Mouse (Mus musculus): ENCODE data around the gene Ccr5. TPM values are rescaled to one million over a fixed set of nuclear protein-coding genes. Genes with fewer than 3 reads are reported as not detected.
"Not testable (repeated sequence)": the region's sequence is repeated elsewhere in the genome, so short reads cannot be mapped to it uniquely, and the experiment has no call there.

Gene Ccr5
- 1.0 TPM in 2 replicates for polyA plus RNA-seq (2015; fragmentation: Nextera tagmentation; extraction: Ambion mirVana)

DNA sequence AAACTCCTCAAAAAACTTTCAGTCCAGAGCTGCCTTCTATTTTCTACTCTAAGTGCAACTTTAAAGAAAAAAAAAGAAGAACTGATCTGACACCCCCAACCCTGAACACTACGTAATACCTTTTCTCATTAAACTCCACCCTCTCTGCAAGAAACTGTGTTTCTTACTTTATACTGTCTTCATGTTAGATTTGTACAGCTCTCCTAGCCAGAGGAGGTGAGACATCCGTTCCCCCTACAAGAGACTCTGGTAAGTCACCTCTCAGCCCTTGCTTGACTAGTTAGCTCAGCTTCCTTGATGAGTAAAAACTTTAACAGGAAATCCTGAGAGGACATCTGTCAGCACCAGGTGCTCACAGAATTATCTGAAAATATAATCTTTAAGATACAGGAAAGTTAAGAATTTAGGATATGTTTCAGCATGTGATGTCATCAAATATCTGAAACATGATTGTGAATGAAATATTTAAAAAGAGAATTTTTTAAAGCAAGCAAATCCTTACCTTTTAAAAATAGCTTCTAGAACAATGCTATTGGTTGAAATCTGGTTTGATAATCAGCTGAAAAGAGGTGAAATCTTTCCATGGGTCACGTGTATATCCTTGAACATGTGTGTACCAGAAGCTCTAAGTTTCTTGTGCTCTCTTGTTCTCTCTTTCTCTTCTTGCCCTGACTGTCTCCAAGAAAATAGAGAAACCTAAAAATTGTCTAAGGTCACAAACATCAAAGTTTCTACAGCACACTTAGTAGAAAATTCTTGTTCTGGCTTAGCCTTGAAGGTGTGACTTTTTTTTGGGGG lies at the start of gene Ccr5:
Gene Ccr5 (plus strand): TSS at position 157 of the 798 bp plus-strand sequence.
- H3K9ac ChIP-seq (ENCODE audit: low read depth, low read length), result no peak within 1 kb of the TSS
- WGBS, result 69% methylated on average over 3 of the region's 3 CpGs
- no peak within 1 kb of the TSS for H3K27ac ChIP-seq
- no peak within 1 kb of the TSS for H3K4me2 ChIP-seq (ENCODE audit: low read length)
- H3K9me3 ChIP-seq (replicated peaks; ENCODE audit: low read length), result no peaks in the 10 kb centered on the region
- DNase-seq (ENCODE audit: low spot score), result no peak
- no peaks in the 10 kb centered on the region for H3K36me3 ChIP-seq (ENCODE audit: insufficient read depth, low read length)
- no peaks in the 10 kb centered on the region for H3K27me3 ChIP-seq (ENCODE audit: insufficient read depth, low read length)
- no peaks in the 10 kb centered on the region for H3K4me1 ChIP-seq (replicated peaks; ENCODE audit: insufficient read depth, low read length)
- ATAC-seq (replicated peaks; ENCODE audit: low FRiP score, low read depth), result no peak
- H3K4me3 ChIP-seq (replicated peaks; ENCODE audit: low read depth, low read length), result no peak within 1 kb of the TSS
- no peak for TF ChIP-seq CTCF (IDR thresholded peaks at IDR 0.05; ENCODE audit: low read depth)

DNA sequence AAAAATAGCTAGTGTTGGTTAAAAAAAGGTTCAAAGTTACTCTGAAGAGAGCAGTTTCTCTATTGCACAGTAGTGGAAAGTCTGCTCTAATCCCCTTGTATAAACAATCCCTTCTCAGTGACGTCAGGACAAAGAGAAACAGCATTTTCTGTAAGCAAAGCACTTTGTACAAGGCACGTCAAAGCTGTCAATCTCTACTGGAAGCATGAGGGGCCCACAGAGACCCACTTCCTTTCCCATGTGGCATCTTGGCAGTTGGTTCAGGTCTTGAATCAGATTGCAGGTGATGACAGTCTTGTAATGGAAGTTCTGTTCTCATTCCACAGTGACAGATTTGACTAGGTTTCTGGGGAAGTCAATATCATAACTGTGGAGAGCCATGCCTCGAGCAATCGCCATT lies 41.5 kb upstream of the Ccr5 start:
- H3K4me1 ChIP-seq (replicated peaks; ENCODE audit: insufficient read depth, low read length), result no peaks in the 10 kb centered on the region
- no peaks in the 10 kb centered on the region for H3K9me3 ChIP-seq (replicated peaks; ENCODE audit: low read length)
- no peak overlapping the region for H3K4me3 ChIP-seq (replicated peaks; ENCODE audit: low read depth, low read length)
- TF ChIP-seq CTCF (IDR thresholded peaks at IDR 0.05; ENCODE audit: low read depth), result no peak
- no peak overlapping the region for H3K4me2 ChIP-seq (ENCODE audit: low read length)
- no peak overlapping the region for H3K9ac ChIP-seq (ENCODE audit: low read depth, low read length)
- no peak for ATAC-seq (replicated peaks; ENCODE audit: low FRiP score, low read depth)
- no peak overlapping the region for H3K27ac ChIP-seq
- no peak for DNase-seq (ENCODE audit: low spot score)
- H3K27me3 ChIP-seq (ENCODE audit: insufficient read depth, low read length), result no peaks in the 10 kb centered on the region
- no peaks in the 10 kb centered on the region for H3K36me3 ChIP-seq (ENCODE audit: insufficient read depth, low read length)
- WGBS, result 67% methylated on average over 4 of the region's 4 CpGs

DNA sequence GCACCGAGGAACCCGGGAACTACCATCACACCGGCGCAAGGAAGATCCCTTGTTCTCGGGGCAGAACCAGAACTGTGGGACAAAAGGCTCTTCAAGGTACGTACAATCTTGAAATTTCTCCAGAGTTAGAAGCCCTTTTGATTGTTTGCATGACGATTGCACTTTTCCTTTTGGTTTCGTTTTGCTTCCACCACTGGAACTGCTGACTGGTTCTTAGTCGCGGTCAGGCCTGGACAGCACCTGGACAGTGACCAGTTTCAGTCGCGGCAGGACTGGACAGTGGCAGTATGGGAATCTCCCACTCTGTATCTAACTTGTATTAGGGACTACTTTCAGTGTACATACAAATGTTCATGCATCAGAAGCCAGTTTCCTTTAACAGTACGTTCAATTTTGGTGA lies 40.9 kb upstream of the Ccr5 start:
- not testable (repeated sequence) for H3K4me1 ChIP-seq (replicated peaks; ENCODE audit: insufficient read depth, low read length); H3K27ac ChIP-seq; H3K36me3 ChIP-seq (ENCODE audit: insufficient read depth, low read length); DNase-seq (ENCODE audit: low spot score); H3K27me3 ChIP-seq (ENCODE audit: insufficient read depth, low read length); H3K9ac ChIP-seq (ENCODE audit: low read depth, low read length); H3K4me3 ChIP-seq (replicated peaks; ENCODE audit: low read depth, low read length); ATAC-seq (replicated peaks; ENCODE audit: low FRiP score, low read depth); H3K4me2 ChIP-seq (ENCODE audit: low read length); H3K9me3 ChIP-seq (replicated peaks; ENCODE audit: low read length)
- 91% methylated on average over 12 of the region's 13 CpGs for WGBS

DNA sequence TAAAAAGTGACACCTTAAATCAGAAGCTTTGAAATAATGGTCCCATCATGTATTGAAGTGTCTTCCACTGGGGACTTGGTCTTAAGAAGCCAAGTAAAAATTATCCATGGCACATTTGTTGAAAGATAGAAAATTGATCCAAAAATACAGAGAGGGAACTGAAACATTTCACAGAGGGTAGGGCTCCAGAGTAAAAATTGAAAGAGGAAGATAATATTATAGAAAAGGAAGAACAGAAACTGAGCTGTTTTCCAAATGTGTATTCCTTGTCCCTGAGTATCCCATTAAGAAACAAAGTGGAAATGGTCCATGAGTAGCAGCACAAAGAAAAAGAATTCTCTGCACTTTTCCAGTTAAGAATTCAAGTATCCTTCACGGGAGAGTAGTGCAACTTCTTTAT lies 30.9 kb upstream of the Ccr5 start:
- Histone ChIP-seq H3K4me2 (ENCODE audit: low read length) (no peak overlapping the region), H3K27ac (no peak overlapping the region), H3K9me3 (replicated peaks; ENCODE audit: low read length) (no peaks in the 10 kb centered on the region), H3K36me3 (ENCODE audit: insufficient read depth, low read length) (no peaks in the 10 kb centered on the region), H3K27me3 (ENCODE audit: insufficient read depth, low read length) (no peaks in the 10 kb centered on the region), H3K4me3 (replicated peaks; ENCODE audit: low read depth, low read length) (no peak overlapping the region), H3K9ac (ENCODE audit: low read depth, low read length) (no peak overlapping the region), H3K4me1 (replicated peaks; ENCODE audit: insufficient read depth, low read length) (no peaks in the 10 kb centered on the region)
- 74% methylated on average over 1 of the region's 1 CpGs for WGBS
- TF ChIP-seq CTCF (IDR thresholded peaks at IDR 0.05; ENCODE audit: low read depth), result no peak
- DNase-seq (ENCODE audit: low spot score) (no peak), ATAC-seq (replicated peaks; ENCODE audit: low FRiP score, low read depth) (no peak)

DNA sequence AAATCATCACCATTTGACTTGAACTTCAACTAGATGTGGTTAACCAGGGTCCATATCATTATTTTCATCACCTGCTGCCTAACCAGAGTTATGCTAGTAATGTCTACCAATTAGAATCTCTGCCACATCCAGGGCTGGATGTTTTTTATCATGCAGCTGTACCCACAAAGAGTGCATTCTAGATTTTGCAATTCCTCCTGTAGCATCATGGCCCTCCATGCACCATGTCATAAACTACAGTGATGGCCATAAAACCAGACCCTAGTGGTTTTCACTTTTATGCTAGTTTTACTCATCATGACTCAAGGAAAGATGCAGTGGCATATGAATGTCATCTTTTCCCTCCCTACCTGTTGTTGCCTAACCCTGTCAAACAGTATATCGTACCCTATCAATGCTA lies 22.2 kb upstream of the Ccr5 start:
- Histone ChIP-seq H3K9me3 (replicated peaks; ENCODE audit: low read length) (no peaks in the 10 kb centered on the region), H3K36me3 (ENCODE audit: insufficient read depth, low read length) (no peaks in the 10 kb centered on the region), H3K4me1 (replicated peaks; ENCODE audit: insufficient read depth, low read length) (no peaks in the 10 kb centered on the region), H3K4me2 (ENCODE audit: low read length) (no peak overlapping the region), H3K27ac (no peak overlapping the region), H3K9ac (ENCODE audit: low read depth, low read length) (no peak overlapping the region), H3K4me3 (replicated peaks; ENCODE audit: low read depth, low read length) (no peak overlapping the region), H3K27me3 (ENCODE audit: insufficient read depth, low read length) (no peaks in the 10 kb centered on the region)
- WGBS, result 84% methylated on average over 1 of the region's 1 CpGs
- TF ChIP-seq CTCF (IDR thresholded peaks at IDR 0.05; ENCODE audit: low read depth), result no peak
- ATAC-seq (replicated peaks; ENCODE audit: low FRiP score, low read depth) (no peak), DNase-seq (ENCODE audit: low spot score) (no peak)

DNA sequence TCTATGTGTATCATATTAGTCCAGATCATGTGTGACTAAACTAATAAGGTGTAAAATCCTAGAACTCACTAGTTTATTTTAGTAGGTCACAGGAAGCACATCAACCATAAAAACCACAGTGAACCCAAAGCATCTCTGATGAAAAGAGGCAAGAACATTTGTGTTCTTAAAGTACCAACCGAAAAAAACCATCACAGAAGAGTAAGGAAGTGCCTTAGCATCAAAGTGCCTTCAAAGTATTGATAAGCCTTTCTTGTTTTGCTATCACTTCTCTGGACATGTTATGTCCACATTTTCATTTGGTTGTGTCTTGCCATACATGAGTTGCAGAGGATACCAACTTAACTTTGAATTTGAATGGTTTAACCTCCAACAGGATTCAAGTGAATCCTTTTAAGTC lies 21.0 kb upstream of the Ccr5 start:
- no peaks in the 10 kb centered on the region for H3K36me3 ChIP-seq (ENCODE audit: insufficient read depth, low read length)
- ATAC-seq (replicated peaks; ENCODE audit: low FRiP score, low read depth) (no peak), DNase-seq (ENCODE audit: low spot score) (no peak)
- no peaks in the 10 kb centered on the region for H3K27me3 ChIP-seq (ENCODE audit: insufficient read depth, low read length)
- no peak for TF ChIP-seq CTCF (IDR thresholded peaks at IDR 0.05; ENCODE audit: low read depth)
- no peaks in the 10 kb centered on the region for H3K4me1 ChIP-seq (replicated peaks; ENCODE audit: insufficient read depth, low read length)
- no peak overlapping the region for H3K27ac ChIP-seq
- no peak overlapping the region for H3K4me2 ChIP-seq (ENCODE audit: low read length)
- H3K4me3 ChIP-seq (replicated peaks; ENCODE audit: low read depth, low read length), result no peak overlapping the region
- H3K9ac ChIP-seq (ENCODE audit: low read depth, low read length), result no peak overlapping the region
- 78% methylated on average over 1 of the region's 1 CpGs for WGBS
- H3K9me3 ChIP-seq (replicated peaks; ENCODE audit: low read length), result no peaks in the 10 kb centered on the region

DNA sequence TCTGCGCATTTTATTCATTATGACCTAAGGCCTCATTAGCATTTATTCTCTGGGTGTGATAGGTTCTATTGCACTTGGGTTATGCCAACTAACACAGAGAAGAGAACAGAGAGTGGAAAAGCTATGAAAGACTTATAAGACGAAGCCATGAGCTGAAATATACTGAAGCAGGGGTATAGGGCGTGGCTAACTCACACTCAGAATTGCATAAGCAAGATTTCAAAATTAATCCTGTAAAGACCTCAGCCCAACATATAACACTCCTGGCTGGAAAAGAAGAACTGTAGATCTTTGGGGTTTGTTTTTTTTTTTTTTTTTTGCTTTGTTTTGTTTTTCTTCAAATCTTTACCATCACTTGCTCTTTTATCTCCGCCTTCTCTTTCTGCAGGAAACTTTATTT lies 19.6 kb upstream of the Ccr5 start, which contains the start of gene Ccr2:
Gene Ccr2 (plus strand): TSS at position 228 of the 400 bp plus-strand sequence.
- TF ChIP-seq CTCF (IDR thresholded peaks at IDR 0.05; ENCODE audit: low read depth), result no peak
- no peak for ATAC-seq (replicated peaks; ENCODE audit: low FRiP score, low read depth)
- H3K9me3 ChIP-seq (replicated peaks; ENCODE audit: low read length), result no peaks in the 10 kb centered on the region
- no peak within 1 kb of the TSS for H3K4me2 ChIP-seq (ENCODE audit: low read length)
- WGBS, result 85% methylated on average over 4 of the region's 4 CpGs
- no peaks in the 10 kb centered on the region for H3K4me1 ChIP-seq (replicated peaks; ENCODE audit: insufficient read depth, low read length)
- no peak within 1 kb of the TSS for H3K27ac ChIP-seq
- no peak for DNase-seq (ENCODE audit: low spot score)
- no peak within 1 kb of the TSS for H3K4me3 ChIP-seq (replicated peaks; ENCODE audit: low read depth, low read length)
- H3K9ac ChIP-seq (ENCODE audit: low read depth, low read length), result no peak within 1 kb of the TSS
- no peaks in the 10 kb centered on the region for H3K27me3 ChIP-seq (ENCODE audit: insufficient read depth, low read length)
- no peaks in the 10 kb centered on the region for H3K36me3 ChIP-seq (ENCODE audit: insufficient read depth, low read length)

All from kidney, postnatal 0 days (tissue).